Mouse (Mus musculus) neural tube, embryonic 15.5 days (tissue): ENCODE data around the gene Hirip3. TPM values are rescaled to one million over a fixed set of nuclear protein-coding genes. Genes with fewer than 3 reads are reported as not detected.
A peak's percentile ranks its signal among the peaks of the same experiment; 100 is the strongest.

Experiments
- ATAC-seq: fragments of 200-750 bp; cut with Nextera tagmentation; 2 replicates; pipeline ENCODE4 v1.8.0; 2017; ENCODE audit warnings: mild to moderate bottlenecking, moderate TSS enrichment, moderate library complexity; ENCODE audit not compliant: low FRiP score
- H3K27ac ChIP-seq: fragments of 300-500 bp; sonication (generic); replicated peaks from 2 replicates; pipeline ENCODE4 v1.5.1; 2015; ENCODE audit warnings: mild to moderate bottlenecking, inconsistent platforms
- H3K27me3 ChIP-seq: fragments of 300-500 bp; sonication (generic); replicated peaks from 2 replicates; pipeline ENCODE4 v1.6.1; 2015; ENCODE audit warnings: inconsistent platforms
- H3K36me3 ChIP-seq: fragments of 300-500 bp; sonication (generic); 2 replicates; pipeline ENCODE4 v1.6.1; 2015; ENCODE audit warnings: inconsistent platforms
- H3K4me1 ChIP-seq: fragments of 300-500 bp; sonication (generic); 2 replicates; pipeline ENCODE4 v1.6.1; 2015; ENCODE audit warnings: inconsistent platforms
- H3K4me2 ChIP-seq: fragments of 300-500 bp; sonication (generic); 2 replicates; pipeline ENCODE4 v1.6.1; 2015; ENCODE audit warnings: inconsistent platforms, mild to moderate bottlenecking, moderate library complexity
- H3K4me3 ChIP-seq: fragments of 300-500 bp; sonication (generic); replicated peaks from 2 replicates; pipeline ENCODE4 v1.5.1; 2015; ENCODE audit warnings: mild to moderate bottlenecking, inconsistent platforms
- H3K9ac ChIP-seq: fragments of 300-500 bp; sonication (generic); replicated peaks from 2 replicates; pipeline ENCODE4 v1.6.1; 2015; ENCODE audit warnings: mild to moderate bottlenecking, inconsistent platforms
- H3K9me3 ChIP-seq: fragments of 300-500 bp; sonication (generic); replicated peaks from 2 replicates; pipeline ENCODE4 v1.6.1; 2016; ENCODE audit warnings: inconsistent platforms
- WGBS: fragments of 180-500 bp; shearing (Covaris S2); methylation state at CpG from one replicate; pipeline ENCODE4 v1.1.7; 2015; ENCODE audit warnings: mixed read lengths; 5-methylcytosine and 5-hydroxymethylcytosine counted together
- polyA plus RNA-seq: library from polyadenylated mRNA; unstranded; fragments of >200 nt; fragmentation: Nextera tagmentation; extraction: Ambion mirVana; gene quantifications from 2 replicates; pipeline ENCODE4 v1.2.1, GENCODE M21; 2015

Hirip3 gene
- polyA plus RNA-seq, 1 experiment from 2014 or later: 20.3 TPM

DNA sequence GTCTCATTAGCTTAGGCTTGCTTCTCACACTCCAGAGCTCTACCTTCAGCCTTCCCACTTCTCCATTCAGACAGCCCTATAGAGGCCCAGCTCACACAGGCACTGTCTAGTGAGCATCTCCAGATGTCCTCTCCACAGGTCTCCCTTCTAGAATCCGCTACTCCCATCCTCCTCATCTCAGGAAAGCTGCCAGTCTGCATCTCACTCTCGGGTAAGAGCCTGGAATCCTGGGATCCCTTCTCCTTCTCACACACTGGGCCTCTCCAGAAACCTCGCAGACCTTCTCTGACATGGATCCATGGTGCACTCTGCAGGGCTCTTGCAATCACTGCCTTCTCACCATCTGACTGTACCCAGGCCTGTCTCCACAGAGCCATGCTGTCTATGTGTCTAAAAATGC lies 6.1 kb upstream of the Hirip3 start:
- H3K36me3 ChIP-seq: peaks cover 68% of the 10 kb centered on the region
- WGBS: 81% methylated on average over 3 of the region's 3 CpGs

DNA sequence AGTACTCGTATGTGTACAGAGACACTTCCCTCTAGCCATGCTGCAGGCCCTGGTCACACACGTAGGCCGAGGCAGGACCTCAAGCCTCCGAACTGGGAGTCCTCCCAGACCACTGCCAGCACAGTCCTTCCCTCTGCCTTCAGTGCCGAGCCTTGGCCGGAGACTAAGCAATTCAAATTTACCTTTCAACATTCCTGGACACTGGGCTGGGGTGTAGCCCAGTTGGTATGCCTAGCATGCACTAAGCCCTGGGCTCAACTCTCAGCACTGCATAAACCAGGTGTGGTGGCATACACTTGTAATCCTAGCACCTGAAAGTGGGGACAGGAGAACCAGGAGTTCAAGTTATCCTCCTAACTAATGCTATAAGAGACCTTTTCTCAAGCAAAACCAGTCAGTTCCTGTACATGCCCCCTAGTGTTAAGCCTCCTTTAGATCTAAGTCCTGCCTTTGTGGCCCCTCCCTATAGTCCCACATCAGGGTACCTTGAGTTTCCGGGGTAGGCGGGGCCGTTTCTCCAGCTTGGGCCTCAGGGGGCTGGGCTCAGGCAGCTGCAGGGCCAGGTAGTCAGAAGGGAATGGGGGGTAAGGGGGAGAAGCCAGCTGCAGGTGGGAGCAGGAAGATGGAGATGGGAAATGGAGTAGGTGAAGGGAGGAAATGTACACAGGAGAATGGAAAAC lies 4.9 kb upstream of the Hirip3 start:
- Histone ChIP-seq H3K9ac (no peak overlapping the region), H3K4me2 (no peak overlapping the region)

More for the DNA sequence above, 6.1 kb upstream of the Hirip3 start:
- no peak for ATAC-seq
- no peak overlapping the region for H3K27ac ChIP-seq
- H3K9ac ChIP-seq: 0 out of 2 replicates have a peak overlapping the region, but pooled peaks have one; percentile 7
- peaks cover 3% of the 10 kb centered on the region for H3K4me1 ChIP-seq
- H3K4me3 ChIP-seq: no peak overlapping the region
- H3K27me3 ChIP-seq: no peaks in the 10 kb centered on the region
- H3K4me2 ChIP-seq: no peak overlapping the region
- no peaks in the 10 kb centered on the region for H3K9me3 ChIP-seq

DNA sequence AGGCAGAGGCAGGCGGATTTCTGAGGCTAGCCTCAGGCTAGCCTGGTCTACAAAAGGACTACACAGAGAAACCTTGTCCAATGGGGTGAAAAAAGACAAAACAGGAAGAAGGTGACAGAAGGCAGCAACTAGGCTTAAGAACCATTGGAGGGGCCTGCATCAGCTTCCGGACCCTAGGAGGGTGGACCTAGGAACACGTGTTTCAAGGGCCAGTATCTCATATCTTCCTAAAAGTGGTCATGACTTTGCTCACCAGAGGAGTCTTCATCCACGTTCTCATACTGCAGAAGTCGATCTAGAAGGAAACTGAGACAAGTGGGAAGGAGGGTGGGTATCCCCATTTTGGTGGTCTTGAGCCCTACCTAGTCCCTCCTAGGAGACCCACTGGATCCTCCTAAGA lies 785 bp upstream of the Hirip3 start:
- peaks cover 45% of the 10 kb centered on the region for H3K36me3 ChIP-seq
- peak overlapping the region; percentile 85 for H3K4me2 ChIP-seq

More for the DNA sequence above, 4.9 kb upstream of the Hirip3 start:
- Histone ChIP-seq H3K9me3 (no peaks in the 10 kb centered on the region), H3K4me1 (peaks cover 12% of the 10 kb centered on the region), H3K4me3 (no peak overlapping the region), H3K27ac (no peak overlapping the region), H3K27me3 (no peaks in the 10 kb centered on the region), H3K36me3 (peaks cover 59% of the 10 kb centered on the region)
- 71% methylated on average over 9 of the region's 9 CpGs for WGBS
- no peak for ATAC-seq

DNA sequence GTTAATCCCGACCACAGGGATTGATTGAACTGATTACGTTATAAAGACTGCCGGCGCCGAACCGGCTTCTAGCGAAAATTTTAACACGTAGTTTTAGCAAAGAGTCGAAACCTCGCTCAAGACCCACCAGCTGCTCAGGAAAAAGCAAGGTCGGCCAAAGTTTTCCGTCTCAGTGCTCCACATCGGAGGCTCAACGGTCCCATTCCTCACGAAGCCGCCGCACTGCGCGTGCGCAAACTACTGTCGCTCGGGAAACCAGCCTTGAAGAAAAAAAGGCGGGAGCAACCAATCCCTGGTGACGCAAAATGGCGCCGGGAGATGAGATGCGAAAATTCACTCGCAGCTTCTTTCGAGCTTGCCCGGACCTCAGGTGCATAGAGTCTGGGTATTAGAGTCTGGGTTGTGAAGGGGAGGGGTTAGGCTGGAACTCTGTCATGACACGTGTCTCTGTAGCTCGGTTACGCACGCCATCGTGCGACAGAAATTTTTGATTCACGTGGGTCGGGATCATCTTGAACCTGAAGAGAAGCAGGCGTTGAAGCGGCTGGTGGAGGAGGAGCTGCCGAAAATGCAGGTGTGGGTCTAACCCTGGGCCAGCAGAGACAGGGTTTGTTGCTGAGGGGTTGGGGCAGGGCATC lies 494 bp downstream of the Hirip3 start, which contains the start of gene Ino80e:
TSS of gene Ino80e (minus strand) at position 231 of the 638 bp plus-strand sequence.
- ATAC-seq: peak; percentile 77
- H3K36me3 ChIP-seq: peaks cover 45% of the 10 kb centered on the region

More for the DNA sequence above, 785 bp upstream of the Hirip3 start:
- Histone ChIP-seq H3K4me3 (peak overlapping the region; percentile 71), H3K9me3 (no peaks in the 10 kb centered on the region), H3K4me1 (peaks cover 35% of the 10 kb centered on the region), H3K27ac (no peak overlapping the region), H3K9ac (peak overlapping the region; percentile 57), H3K27me3 (no peaks in the 10 kb centered on the region)
- no peak for ATAC-seq
- WGBS: 73% methylated on average over 5 of the region's 5 CpGs

DNA sequence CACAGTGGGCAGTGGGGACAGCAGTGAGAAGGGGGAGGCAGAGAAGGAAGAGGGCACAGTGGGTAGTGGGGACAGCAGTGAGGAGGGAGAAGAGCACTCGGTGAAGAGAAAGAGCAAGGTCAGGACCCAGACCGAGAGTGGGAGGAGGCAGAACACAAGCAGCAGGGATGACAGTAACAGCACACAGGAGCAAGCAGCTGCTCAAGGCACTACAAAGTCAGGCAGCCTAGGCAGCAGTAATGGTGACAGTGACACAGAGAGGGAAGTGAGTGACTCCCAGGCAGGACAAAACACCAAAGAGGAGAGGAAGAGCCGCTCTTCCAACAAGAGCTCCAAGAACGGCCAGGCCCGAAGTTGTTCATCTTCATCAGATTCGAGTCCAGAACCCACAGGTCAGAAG lies 2.0 kb downstream of the Hirip3 start:
- Histone ChIP-seq H3K36me3 (peaks cover 50% of the 10 kb centered on the region), H3K9ac (peak overlapping the region; percentile 57), H3K4me2 (peak overlapping the region; percentile 85), H3K4me3 (peak overlapping the region; percentile 71), H3K27me3 (no peaks in the 10 kb centered on the region), H3K9me3 (no peaks in the 10 kb centered on the region), H3K4me1 (peaks cover 35% of the 10 kb centered on the region), H3K27ac (peak overlapping the region; percentile 92; the same call in 1 of the 2 replicates)
- ATAC-seq: no peak
- WGBS: 59% methylated on average over 6 of the region's 6 CpGs

More for the DNA sequence above, 494 bp downstream of the Hirip3 start, which contains the start of gene Ino80e:
- Histone ChIP-seq H3K27ac (peak within 1 kb of the TSS; percentile 92), H3K4me2 (peak within 1 kb of the TSS; percentile 85), H3K9ac (peak within 1 kb of the TSS; percentile 57), H3K9me3 (no peaks in the 10 kb centered on the region), H3K27me3 (no peaks in the 10 kb centered on the region), H3K4me3 (peak within 1 kb of the TSS; percentile 71), H3K4me1 (peaks cover 35% of the 10 kb centered on the region)
- 0% methylated on average over 41 of the region's 41 CpGs for WGBS

DNA sequence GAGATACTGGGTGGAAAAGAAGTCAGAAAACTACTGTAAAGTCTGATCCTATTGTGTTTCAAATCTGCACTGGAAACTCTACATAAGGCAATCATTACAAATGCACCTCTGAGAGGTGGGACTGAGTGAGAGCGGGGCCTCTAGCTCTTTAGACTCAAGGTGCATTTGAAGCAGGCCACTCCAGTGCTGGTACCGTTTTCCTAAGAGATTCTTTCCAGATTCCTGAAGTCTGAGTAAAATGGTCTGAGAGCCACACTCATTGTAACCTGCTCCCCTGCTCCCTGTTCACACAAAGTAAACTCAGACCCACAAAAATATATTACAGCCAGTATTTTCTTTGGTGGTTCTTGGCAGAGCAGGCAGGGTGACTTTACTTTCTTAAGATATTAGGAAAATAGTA lies 5.8 kb downstream of the Hirip3 start:
- Histone ChIP-seq H3K36me3 (peaks cover 80% of the 10 kb centered on the region), H3K4me2 (no peak overlapping the region), H3K4me1 (peaks cover 23% of the 10 kb centered on the region), H3K9ac (no peak overlapping the region), H3K27ac (no peak overlapping the region), H3K9me3 (no peaks in the 10 kb centered on the region), H3K4me3 (no peak overlapping the region), H3K27me3 (no peaks in the 10 kb centered on the region)
- 93% methylated on average over 2 of the region's 2 CpGs for WGBS
- no peak for ATAC-seq

DNA sequence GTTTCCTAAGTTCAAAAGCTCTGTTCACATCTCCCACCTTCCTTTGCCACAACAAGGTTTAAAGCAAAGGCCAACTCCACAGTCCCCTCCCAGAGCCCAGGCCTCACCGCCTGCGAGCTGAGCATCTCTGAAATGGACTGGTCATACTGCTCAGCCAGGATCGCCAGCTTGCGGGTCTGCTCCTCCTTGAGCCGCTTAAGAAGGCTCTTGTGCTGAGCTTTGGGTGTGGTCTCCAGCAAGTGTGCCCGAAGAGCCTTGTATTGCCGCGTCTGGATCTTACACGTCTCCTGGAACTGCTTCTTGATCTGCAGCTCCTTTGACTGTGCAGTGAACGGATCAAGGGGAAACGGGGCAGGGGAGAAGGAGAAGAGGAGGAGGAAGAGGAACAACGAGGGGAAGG lies 6.2 kb downstream of the Hirip3 start:
- no peak overlapping the region for H3K4me3 ChIP-seq
- WGBS: 88% methylated on average over 12 of the region's 12 CpGs
- H3K9me3 ChIP-seq: no peaks in the 10 kb centered on the region
- no peak overlapping the region for H3K27ac ChIP-seq
- peaks cover 18% of the 10 kb centered on the region for H3K4me1 ChIP-seq
- no peak for ATAC-seq
- peaks cover 85% of the 10 kb centered on the region for H3K36me3 ChIP-seq
- H3K27me3 ChIP-seq: no peaks in the 10 kb centered on the region
- no peak overlapping the region for H3K4me2 ChIP-seq
- H3K9ac ChIP-seq: no peak overlapping the region

DNA sequence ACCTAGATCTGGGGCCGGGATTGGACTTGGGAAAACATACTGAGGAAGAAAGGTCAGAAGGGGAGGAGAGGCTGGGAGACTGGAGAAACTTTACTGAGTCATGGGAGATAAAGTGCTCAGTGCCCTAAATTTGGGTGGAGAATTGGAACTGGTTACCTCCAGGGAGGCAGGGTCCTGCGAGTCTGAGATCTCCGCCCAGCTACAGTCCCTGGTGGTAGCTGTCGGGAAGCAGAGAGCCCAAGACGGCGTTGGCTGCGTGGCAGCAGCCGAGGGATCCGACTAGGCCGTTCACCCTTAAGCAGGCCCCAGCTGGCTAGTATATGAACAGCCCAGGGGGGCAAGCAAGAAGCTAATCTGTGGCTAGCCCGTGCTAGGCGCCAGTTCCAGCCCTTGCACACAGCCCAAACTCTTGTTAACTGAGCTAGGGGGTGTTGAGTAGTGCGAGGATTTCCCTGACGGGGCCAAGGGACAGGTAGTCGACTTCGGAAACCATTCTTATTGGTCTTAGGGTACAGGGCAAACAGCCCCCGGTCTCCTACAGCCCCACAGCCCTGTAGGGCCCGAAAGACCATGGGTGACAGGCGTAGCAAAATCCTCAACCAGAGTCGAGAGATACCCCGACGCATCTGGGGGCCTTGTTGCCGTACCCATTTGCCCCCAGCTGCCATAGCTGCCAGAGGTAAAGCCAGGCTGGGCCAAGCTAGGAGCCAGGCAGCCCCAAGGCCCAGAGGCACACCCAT lies 8.2 kb downstream of the Hirip3 start:
- Histone ChIP-seq H3K9ac (no peak overlapping the region), H3K27ac (no peak overlapping the region), H3K4me3 (no peak overlapping the region), H3K36me3 (peaks cover 94% of the 10 kb centered on the region), H3K4me2 (no peak overlapping the region), H3K9me3 (no peaks in the 10 kb centered on the region), H3K27me3 (no peaks in the 10 kb centered on the region), H3K4me1 (no peaks in the 10 kb centered on the region)
- no peak for ATAC-seq
- 83% methylated on average over 23 of the region's 23 CpGs for WGBS

DNA sequence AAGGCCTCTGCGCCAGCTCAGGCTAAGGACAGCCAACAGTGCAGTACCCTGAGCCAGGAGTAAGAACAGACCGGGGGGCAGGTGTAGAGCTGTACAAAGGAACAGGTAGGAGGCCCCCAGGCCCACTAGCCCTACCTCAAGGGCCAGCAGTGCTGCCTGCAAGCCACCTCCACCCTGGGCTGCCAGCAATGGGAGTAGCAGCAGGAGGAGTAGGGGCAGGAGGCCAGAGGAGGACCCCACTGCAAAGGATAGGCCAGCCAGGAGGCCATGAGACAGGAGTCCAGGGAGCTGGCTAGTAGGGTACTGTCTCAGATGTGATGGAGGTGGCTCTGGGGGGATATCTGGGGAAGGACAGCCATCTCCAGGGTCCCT lies 8.7 kb downstream of the Hirip3 start:
- H3K36me3 ChIP-seq: peaks cover 95% of the 10 kb centered on the region
- H3K4me1 ChIP-seq: no peaks in the 10 kb centered on the region
- H3K27me3 ChIP-seq: no peaks in the 10 kb centered on the region
- no peak overlapping the region for H3K27ac ChIP-seq
- 94% methylated on average over 2 of the region's 2 CpGs for WGBS
- no peak overlapping the region for H3K9ac ChIP-seq
- no peak overlapping the region for H3K4me3 ChIP-seq
- H3K9me3 ChIP-seq: no peaks in the 10 kb centered on the region
- H3K4me2 ChIP-seq: no peak overlapping the region
- ATAC-seq: no peak

DNA sequence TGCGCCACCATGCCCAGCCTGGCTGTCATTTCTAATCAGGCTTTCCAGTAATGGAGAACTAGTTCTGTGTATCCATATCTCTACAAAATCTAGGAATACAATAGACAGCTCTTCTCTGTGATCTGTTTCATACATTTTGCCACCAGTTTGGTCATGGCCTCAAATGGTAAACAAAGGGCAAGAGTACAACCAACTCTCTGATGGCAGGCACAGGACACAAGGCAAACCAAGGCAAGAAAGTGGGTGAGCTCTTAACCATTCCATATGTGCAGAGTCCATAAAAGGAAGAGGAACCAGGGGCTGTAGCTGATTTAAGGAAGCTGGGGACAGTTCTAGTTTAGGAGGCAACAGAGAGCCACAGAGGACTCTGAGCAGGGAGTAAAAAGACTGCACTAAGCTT lies 15.5 kb downstream of the Hirip3 start:
- Histone ChIP-seq H3K27ac (no peak overlapping the region), H3K27me3 (no peaks in the 10 kb centered on the region), H3K4me2 (no peak overlapping the region), H3K9me3 (no peaks in the 10 kb centered on the region), H3K4me3 (no peak overlapping the region), H3K36me3 (peaks cover 76% of the 10 kb centered on the region), H3K4me1 (peaks cover 22% of the 10 kb centered on the region), H3K9ac (no peak overlapping the region)
- no peak for ATAC-seq
- 100% methylated on average over 1 of the region's 1 CpGs for WGBS

DNA sequence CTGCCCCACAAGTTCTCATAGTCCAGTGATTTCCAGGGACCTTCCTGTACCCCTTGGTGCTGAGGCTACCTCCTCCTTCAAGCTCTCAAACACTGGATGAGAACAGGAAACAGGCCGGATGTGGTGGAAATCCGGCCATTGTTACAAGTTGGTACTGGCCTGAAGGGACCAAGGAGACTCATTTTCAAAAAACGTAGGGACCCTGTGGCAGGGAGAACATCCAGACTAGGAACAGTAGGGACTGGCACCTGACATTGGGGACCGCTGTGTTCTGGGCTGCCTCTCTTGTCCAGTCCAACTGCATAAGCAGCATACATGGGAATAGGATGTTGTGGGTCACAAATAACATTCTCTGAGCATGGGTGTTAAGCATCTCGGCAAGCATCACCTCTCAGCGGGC lies 19.3 kb downstream of the Hirip3 start:
- H3K9me3 ChIP-seq: no peaks in the 10 kb centered on the region
- peak overlapping the region; percentile 98; the same call in 1 of the 2 replicates for H3K9ac ChIP-seq
- peaks cover 42% of the 10 kb centered on the region for H3K4me1 ChIP-seq
- H3K27ac ChIP-seq: 0 out of 2 replicates have a peak overlapping the region, but pooled peaks have one; percentile 41
- no peak overlapping the region for H3K4me3 ChIP-seq
- H3K4me2 ChIP-seq: peak overlapping the region; percentile 86
- WGBS: 84% methylated on average over 6 of the region's 6 CpGs
- H3K36me3 ChIP-seq: peaks cover 38% of the 10 kb centered on the region
- no peaks in the 10 kb centered on the region for H3K27me3 ChIP-seq
- no peak for ATAC-seq
